Mouse (Mus musculus) lung, postnatal 36 days (tissue): ENCODE results near the gene Emc10.

Experiments
- DNase-seq: peaks from one replicate; pipeline ENCODE4 v3.0.0; 2022; ENCODE audit warnings: mixed read lengths

Emc10 gene

GRCm38 (mm10) chr7:44462218-44463055 lies 33.9 kb downstream of the Emc10 start:
- DNase-seq, result no peak

DNA sequence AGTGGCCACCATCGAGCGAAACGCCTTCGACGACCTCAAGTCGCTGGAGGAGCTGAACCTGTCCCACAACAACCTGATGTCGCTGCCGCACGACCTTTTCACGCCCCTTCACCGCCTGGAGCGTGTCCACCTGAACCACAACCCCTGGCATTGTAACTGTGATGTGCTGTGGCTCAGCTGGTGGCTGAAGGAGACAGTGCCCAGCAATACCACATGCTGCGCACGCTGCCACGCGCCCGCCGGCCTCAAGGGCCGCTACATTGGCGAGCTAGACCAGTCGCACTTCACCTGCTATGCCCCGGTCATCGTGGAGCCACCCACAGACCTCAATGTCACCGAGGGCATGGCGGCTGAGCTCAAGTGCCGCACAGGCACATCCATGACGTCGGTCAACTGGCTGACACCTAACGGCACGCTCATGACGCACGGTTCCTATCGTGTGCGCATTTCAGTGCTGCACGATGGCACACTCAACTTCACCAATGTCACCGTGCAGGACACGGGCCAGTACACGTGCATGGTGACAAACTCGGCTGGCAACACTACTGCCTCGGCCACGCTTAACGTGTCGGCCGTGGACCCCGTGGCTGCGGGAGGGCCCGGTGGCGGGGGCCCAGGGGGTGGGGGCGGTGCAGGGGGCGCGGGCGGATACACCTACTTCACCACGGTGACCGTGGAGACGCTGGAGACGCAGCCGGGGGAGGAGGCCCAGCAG lies 34.7 kb downstream of the Emc10 start:
- DNase-seq, result no peak

GRCm38 (mm10) chr7:44460767-44461502 lies 35.4 kb downstream of the Emc10 start:
- no peak for DNase-seq

GRCm38 (mm10) chr7:44460067-44460466 lies 36.3 kb downstream of the Emc10 start:
- no peak for DNase-seq

- DNase-seq, result no peak
Measured at GRCm38 (mm10) chr7:44456302-44456701, 40.0 kb downstream of the Emc10 start.

- no peak for DNase-seq
Measured at GRCm38 (mm10) chr7:44453256-44453655, 43.1 kb downstream of the Emc10 start.

DNA sequence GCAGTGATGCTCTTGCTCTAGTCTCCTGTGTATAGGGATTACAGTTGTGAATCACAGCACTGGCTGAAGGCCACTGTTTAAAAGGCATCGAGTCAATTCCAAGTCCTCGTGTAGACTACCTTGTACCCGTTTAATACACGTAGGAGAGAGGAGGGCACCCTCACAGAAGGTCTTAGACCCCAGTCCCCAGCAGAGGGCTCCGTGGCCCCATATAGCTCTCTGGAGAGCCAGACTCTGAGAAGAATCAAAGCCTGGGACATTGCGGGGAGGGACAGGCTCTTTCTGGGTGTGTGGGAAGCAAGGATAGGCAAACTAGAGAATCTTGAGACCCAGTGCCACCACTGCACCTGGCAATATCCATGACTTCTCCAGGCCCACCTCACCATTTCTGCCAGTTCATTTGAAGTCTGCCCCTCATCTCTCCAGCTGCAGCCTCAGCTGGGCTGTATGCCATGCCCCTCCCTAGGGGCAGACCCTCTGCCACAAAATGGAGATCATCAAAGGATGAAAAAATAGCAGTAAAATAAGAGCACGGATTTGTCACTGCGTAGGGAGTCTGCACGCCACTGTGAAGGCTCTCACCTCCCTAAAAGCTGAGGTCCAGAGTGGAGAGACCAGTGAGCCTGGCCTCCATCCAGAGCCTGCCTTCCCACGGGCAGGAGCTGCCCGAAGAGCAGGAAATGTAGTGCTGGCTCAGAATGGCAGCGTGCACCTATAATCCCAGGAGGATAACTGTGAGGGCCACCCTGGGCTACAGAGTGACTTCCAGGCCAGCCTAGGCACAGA lies 50.1 kb downstream of the Emc10 start:
- DNase-seq, result no peak

- no peak for DNase-seq
Measured at GRCm38 (mm10) chr7:44445528-44445923, 50.8 kb downstream of the Emc10 start.

GRCm38 (mm10) chr7:44444886-44445527 lies 51.3 kb downstream of the Emc10 start:
- DNase-seq, result no peak

DNA sequence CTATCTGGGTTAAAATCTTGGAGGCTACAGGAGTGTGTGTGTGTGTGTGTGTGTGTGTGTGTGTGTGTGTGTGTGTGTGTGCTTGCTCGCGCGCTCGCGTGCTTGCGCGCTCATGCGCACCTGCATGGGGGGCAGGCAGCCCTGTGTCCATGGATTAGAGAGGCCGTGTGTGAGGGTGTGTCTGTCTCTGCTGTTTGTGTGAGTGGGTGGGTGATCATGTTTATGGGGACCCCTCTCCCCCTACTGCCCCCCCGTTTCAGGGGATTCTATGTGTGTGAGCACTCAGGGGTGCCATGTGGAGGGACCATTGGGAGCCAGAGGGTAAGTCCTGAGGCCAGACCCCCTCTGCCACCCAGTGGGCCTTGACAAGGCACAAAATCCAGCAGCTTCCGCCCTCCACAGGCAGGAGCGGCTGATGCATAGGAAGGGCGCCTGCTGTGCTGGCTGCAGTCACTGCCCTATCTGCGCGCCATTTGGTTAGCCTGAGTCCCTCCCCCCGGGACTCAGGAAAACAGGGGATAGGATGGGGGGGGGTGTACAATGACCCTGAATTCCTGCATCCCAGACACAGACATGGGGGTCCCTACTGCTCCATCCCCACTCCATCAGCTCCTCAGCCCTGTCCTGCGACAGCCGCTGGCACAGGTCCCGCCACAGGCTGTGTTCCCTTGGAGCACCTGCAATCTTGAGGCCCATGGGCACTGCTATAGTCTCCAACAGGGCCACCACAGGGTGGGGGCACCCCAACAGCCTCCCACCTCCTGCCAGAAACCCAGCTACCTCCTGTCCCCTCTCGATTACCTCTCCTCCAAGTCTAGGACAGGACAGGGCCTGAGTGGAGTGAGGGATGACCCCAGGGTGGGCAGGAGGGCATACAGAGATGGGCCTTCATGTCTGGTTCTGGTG lies 52.8 kb downstream of the Emc10 start:
- no peak for DNase-seq

DNA sequence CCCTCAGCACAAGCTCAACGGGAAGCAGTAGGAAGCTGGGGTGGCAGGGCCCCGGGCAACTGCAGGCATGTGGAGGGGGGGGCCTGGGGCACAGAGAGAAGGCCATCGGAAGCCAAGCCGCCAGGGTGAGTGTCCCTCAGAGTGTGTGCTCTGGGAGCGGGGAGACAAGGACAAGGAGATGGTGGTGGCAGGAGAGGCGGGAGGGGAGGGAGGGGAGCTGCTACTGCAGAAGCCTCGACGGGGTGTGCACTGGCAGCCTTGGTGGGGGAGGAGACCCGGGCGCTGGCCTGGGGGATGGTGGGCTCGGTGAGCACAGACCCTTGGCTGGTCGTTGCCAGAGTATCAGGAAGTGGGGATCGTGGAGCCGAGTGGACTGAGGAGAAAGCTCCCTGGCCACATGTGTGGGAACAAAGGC lies 53.9 kb downstream of the Emc10 start:
- no peak for DNase-seq

DNA sequence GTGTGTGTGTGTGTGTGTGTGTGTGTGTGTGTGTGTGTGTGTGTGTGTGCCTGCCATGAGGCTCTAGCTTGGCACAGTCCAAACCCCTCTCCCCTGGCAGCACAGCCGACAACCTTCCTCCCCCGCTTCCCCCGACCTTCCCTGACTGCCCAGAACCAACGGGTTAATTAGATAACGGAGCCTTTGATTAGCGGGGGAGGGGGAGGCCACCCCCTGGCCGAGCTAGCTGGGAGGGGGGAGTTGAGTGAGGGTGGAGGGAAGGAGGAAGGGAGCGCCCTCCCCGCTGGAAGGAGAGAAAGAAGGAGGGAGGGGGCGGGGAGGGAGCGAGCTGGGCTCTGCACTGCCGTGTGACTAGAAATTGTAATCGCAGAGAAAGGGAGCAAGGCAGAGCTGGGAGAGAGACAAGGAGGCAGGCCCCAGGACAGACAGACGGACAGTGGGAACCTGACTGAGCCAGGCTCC lies 54.6 kb downstream of the Emc10 start:
- DNase-seq, result no peak

- no peak for DNase-seq
Measured at GRCm38 (mm10) chr7:44441180-44441579, 55.1 kb downstream of the Emc10 start.

DNA sequence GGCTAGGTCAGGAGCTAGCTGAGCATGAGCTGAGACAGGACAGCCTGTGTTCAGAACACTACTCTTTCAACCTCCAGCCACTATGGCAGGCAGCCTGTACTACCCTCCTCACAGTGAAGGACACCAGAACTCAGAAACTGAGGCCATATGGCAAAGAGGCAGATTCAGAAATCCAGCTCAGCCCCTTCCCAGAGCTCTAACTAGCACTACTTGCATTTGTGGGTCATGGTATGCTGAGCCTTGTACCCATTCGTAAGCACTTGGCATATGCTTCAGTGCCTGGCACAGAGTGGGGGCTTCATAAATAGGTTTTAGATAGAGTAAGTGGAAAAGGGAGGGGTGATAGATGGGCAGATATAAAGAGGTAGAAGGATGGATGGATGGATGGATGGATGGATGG lies 55.9 kb downstream of the Emc10 start:
- DNase-seq, result no peak
